Mouse (Mus musculus): Measurements from ENCODE around the gene Pnck.

Pnck gene

GRCm38 (mm10) chrX:73639255-73639675 is 20.7 kb downstream of the Pnck start, which contains the start of gene Dusp9:
Dusp9 (plus strand) TSS chrX:73639419.
- no peak for DNase-seq

- no peak for DNase-seq
Observed at GRCm38 (mm10) chrX:73637415-73637814, 22.5 kb downstream of the Pnck start.

- no peak for DNase-seq
Observed at GRCm38 (mm10) chrX:73635425-73635824, 24.5 kb downstream of the Pnck start.

GRCm38 (mm10) chrX:73626981-73627380 is 32.9 kb downstream of the Pnck start:
- DNase-seq = no peak

- no peak for DNase-seq
Observed at GRCm38 (mm10) chrX:73619890-73620289, 40.0 kb downstream of the Pnck start.

- DNase-seq = no peak
Observed at GRCm38 (mm10) chrX:73619401-73619800, 40.5 kb downstream of the Pnck start.

GRCm38 (mm10) chrX:73615876-73616275 is 44.0 kb downstream of the Pnck start:
- DNase-seq = no peak

- DNase-seq = no peak
Observed at GRCm38 (mm10) chrX:73613665-73614064, 46.3 kb downstream of the Pnck start.

Data from B cell, adult 2 months (primary cell).